Mouse (Mus musculus) limb, embryonic 14.5 days (tissue): ENCODE measurements around the gene Yeats4. TPM values are rescaled to one million over a fixed set of nuclear protein-coding genes. Genes with fewer than 3 reads are reported as not detected.

Source experiments
- ATAC-seq: fragments of 200-750 bp; cut with Nextera tagmentation; 2 replicates; pipeline ENCODE4 v1.8.0; 2017; ENCODE audit warnings: low read depth, moderate number of reproducible peaks, moderate TSS enrichment; ENCODE audit not compliant: low FRiP score
- DNase-seq: peaks from one replicate; pipeline ENCODE4 v3.0.0-alpha.2; 2015; ENCODE audit warnings: low spot score
- H3K27ac ChIP-seq: fragments of 300-500 bp; sonication (generic); replicated peaks from 2 replicates; pipeline ENCODE4 v1.5.1; 2014; ENCODE audit warnings: low read depth, mild to moderate bottlenecking, low read length, moderate library complexity, mixed read lengths
- H3K27me3 ChIP-seq: fragments of 300-500 bp; sonication (generic); 2 replicates; pipeline ENCODE4 v1.6.1; 2014; ENCODE audit warnings: low read length, mixed read lengths; ENCODE audit not compliant: control insufficient read depth, insufficient read depth
- H3K36me3 ChIP-seq: fragments of 300-500 bp; sonication (generic); 2 replicates; pipeline ENCODE4 v1.6.1; 2014; ENCODE audit warnings: mild to moderate bottlenecking, low read length, moderate library complexity, mixed read lengths; ENCODE audit not compliant: control insufficient read depth, insufficient read depth
- H3K4me1 ChIP-seq: fragments of 300-500 bp; sonication (generic); 2 replicates; pipeline ENCODE4 v1.6.1; 2014; ENCODE audit warnings: antibody characterized with exemption, low read length, mixed read lengths; ENCODE audit not compliant: control insufficient read depth, insufficient read depth
- H3K4me2 ChIP-seq: fragments of 300-500 bp; sonication (generic); replicated peaks from 2 replicates; pipeline ENCODE4 v1.6.1; 2014; ENCODE audit warnings: low read depth, mild to moderate bottlenecking, low read length, moderate library complexity; ENCODE audit not compliant: severe bottlenecking
- H3K4me3 ChIP-seq: fragments of 300-500 bp; sonication (generic); replicated peaks from 2 replicates; pipeline ENCODE4 v1.5.1; 2014; ENCODE audit warnings: low read length
- H3K9ac ChIP-seq: fragments of 300-500 bp; sonication (generic); 2 replicates; pipeline ENCODE4 v1.6.1; 2014; ENCODE audit warnings: mild to moderate bottlenecking, low read depth, low read length, moderate library complexity; ENCODE audit not compliant: severe bottlenecking
- H3K9me3 ChIP-seq: fragments of 300-500 bp; sonication (generic); 2 replicates; pipeline ENCODE4 v1.6.1; 2016; ENCODE audit warnings: low read length; ENCODE audit not compliant: control insufficient read depth
- POLR2A ChIP-seq: fragments of 200-500 bp; IDR thresholded peaks from 2 replicates; pipeline ENCODE4 v1.8.0; 2012; ENCODE audit warnings: inconsistent platforms, mild to moderate bottlenecking, moderate library complexity, borderline replicate concordance; ENCODE audit not compliant: insufficient read depth, insufficient read length; ENCODE audit errors: extremely low read depth
- WGBS: fragments of 180-500 bp; shearing (Covaris S2); extraction: QIAGEN DNeasy Blood & Tissue Kit; methylation state at CpG from one replicate; pipeline ENCODE4 v1.1.7; 2014; 5-methylcytosine and 5-hydroxymethylcytosine counted together
- polyA plus RNA-seq, 2 experiments: library from polyadenylated mRNA; depleted of rRNA in 1 of 2; stranded (reverse) in 1 of 2; unstranded in 1 of 2; fragments of >200 nt; fragmentation: Nextera tagmentation in 1 of 2; extraction: Ambion mirVana in 1 of 2; gene quantifications; 2 replicates each; pipeline versions ENCODE4 v1.2.1 to v1.2.3; 2012 to 2014

Yeats4 gene
- polyA plus RNA-seq, 2 experiments = 71.6 to 72.1 TPM

DNA sequence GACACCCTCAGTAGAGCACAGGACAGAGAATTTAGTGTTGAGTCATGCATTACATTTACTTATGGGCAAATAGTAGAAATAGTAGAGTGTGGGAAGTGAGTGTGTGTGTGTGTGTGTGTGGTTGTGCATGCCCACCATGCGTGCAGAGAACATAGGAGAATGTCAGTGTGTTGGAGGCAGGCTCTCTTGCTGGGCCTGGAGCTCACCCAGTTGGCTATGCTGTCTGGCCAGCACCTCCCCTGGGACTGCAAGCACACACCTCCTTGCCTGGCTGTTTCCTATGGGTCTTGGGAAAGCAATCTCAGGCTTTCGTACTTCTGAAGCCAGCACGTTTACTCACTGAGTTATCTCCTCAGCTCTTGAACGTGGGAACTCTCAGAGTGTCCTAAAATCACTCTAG is 10.5 kb upstream of the Yeats4 start:
- H3K27me3 ChIP-seq = no peaks in the 10 kb centered on the region
- H3K4me1 ChIP-seq = peaks cover 4% of the 10 kb centered on the region; the same call in 1 of the 2 replicates
- no peak overlapping the region for H3K27ac ChIP-seq
- no peak overlapping the region for H3K4me3 ChIP-seq
- H3K9me3 ChIP-seq = no peaks in the 10 kb centered on the region
- DNase-seq (no peak), ATAC-seq (no peak)
- H3K4me2 ChIP-seq = no peak overlapping the region
- TF ChIP-seq POLR2A = no peak
- WGBS = 58% methylated on average over 4 of the region's 4 CpGs
- no peak overlapping the region for H3K9ac ChIP-seq
- no peaks in the 10 kb centered on the region for H3K36me3 ChIP-seq

DNA sequence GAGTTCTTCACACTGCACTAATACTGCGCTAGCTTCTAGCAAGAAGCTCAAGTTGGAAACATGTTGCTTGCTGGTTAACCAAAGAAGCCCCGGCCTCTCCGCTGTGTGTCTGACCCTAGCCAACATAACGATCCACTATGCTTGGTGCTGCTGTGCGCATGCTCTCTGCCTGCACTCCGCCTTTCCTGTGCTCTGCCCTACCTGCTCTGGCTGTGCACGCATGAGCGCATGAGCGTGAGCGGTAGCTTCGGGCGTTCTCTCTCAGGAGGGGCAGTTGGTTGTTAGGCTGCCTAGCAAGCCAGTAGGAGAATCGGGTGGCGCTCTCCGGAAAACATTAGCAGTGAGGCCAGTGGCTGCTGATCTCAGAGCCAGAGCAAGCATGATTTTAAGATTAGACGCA is 5.5 kb upstream of the Yeats4 start:
- Histone ChIP-seq H3K4me1 (peaks cover 2% of the 10 kb centered on the region), H3K27ac (no peak overlapping the region), H3K9ac (no peak overlapping the region), H3K4me2 (no peak overlapping the region), H3K4me3 (no peak overlapping the region), H3K27me3 (no peaks in the 10 kb centered on the region), H3K9me3 (no peaks in the 10 kb centered on the region), H3K36me3 (no peaks in the 10 kb centered on the region)
- no peak for ATAC-seq
- 63% methylated on average over 16 of the region's 16 CpGs for WGBS
- no peak for DNase-seq
- TF ChIP-seq POLR2A = no peak

DNA sequence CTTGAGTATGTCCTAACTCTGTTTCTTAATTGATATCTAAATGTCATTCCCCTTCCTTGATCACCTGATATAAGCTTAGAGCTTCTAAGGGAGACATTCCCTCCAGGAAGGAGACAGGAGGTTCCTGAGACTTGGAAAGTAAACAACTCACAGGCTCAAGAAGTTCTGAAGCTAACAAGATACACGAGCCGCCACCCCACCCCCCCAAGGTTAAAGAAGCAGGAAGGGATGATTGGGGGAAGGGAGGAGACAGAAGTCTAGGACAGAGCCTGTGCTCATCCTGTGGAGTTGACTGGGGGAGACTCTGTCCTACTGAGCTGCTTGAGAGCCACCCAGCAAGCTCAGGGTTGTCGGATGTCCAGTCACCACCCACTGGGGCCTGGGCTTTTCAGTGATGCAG is 1.7 kb upstream of the Yeats4 start:
- WGBS = 80% methylated on average over 3 of the region's 3 CpGs
- Histone ChIP-seq H3K9me3 (no peaks in the 10 kb centered on the region), H3K4me2 (no peak overlapping the region), H3K4me3 (no peak overlapping the region), H3K36me3 (peaks cover 20% of the 10 kb centered on the region), H3K27ac (no peak overlapping the region), H3K9ac (no peak overlapping the region), H3K27me3 (no peaks in the 10 kb centered on the region), H3K4me1 (peaks cover 12% of the 10 kb centered on the region)
- TF ChIP-seq POLR2A = no peak
- ATAC-seq = no peak
- DNase-seq = no peak

DNA sequence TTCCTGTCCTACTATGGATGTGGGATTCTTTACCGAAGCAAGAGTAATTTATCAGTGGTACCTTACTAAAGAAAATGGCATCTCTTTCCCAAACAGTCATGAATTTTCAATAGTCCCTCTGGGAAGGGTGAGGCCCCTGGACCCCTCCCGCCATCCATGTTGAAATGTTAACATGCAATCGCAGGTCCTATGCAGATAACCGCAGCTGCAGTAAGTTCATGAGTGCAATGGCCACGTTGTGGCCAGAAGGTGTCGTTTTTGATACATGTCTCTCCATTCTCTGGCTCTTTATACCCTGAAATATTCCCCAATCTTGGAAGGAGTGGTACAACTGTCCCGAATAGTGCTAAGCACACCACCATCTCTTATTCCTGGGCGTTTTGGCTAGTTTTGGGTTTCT is 787 bp upstream of the Yeats4 start:
- WGBS = 62% methylated on average over 8 of the region's 8 CpGs
- no peak for TF ChIP-seq POLR2A

DNA sequence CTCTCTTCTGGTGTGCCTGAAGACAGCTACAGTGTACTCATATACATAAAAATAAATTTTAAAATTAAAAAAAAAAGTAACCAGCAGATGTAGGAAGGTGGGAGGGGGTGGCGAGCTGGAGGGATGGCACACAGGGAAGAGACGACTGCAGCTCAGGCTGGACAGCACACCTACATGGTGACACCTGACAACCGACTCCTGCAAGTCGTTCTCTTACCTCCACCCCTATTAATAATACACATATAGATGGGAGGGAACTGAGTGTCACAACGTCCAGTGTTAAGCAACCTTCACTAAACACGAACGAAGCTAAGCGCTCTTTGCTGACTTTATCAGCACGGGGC is 577 bp downstream of the Yeats4 start:
- DNase-seq (no peak), ATAC-seq (no peak)
- under 1% methylated on average over 9 of the region's 9 CpGs for WGBS
- Histone ChIP-seq H3K9me3 (no peaks in the 10 kb centered on the region), H3K36me3 (peaks cover 38% of the 10 kb centered on the region), H3K9ac (peak overlapping the region; percentile 95), H3K27me3 (no peaks in the 10 kb centered on the region), H3K4me2 (peak overlapping the region; percentile 89), H3K27ac (peak overlapping the region; percentile 93; the same call in 1 of the 2 replicates), H3K4me3 (peak overlapping the region; percentile 84), H3K4me1 (peaks cover 12% of the 10 kb centered on the region)
- TF ChIP-seq POLR2A = no peak

More for the DNA sequence above, 787 bp upstream of the Yeats4 start:
- H3K4me3 ChIP-seq = peak overlapping the region; percentile 84
- ATAC-seq (no peak), DNase-seq (no peak)
- no peak overlapping the region for H3K27ac ChIP-seq
- H3K27me3 ChIP-seq = no peaks in the 10 kb centered on the region
- peaks cover 12% of the 10 kb centered on the region for H3K4me1 ChIP-seq
- H3K36me3 ChIP-seq = peaks cover 29% of the 10 kb centered on the region
- H3K9me3 ChIP-seq = no peaks in the 10 kb centered on the region
- H3K9ac ChIP-seq = no peak overlapping the region
- H3K4me2 ChIP-seq = peak overlapping the region; percentile 89

DNA sequence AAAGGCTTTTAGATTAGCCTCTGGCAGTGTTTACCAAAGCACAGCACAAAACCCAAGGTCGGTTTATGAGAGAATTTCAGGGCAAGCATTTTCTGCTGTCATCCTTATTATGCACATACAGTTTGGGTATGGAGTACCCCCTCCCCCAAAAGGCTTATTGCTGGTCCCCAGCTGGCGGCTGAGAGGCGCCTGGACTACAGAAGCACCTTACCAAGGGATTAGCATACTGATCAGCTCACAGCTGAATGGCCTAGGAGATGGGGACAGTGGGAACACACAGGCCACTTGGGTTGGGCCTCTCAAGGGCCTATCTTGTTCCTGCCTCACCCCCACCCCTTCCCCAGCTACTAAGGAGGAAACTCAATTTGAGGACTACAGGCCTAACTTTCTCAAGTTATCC is 1.5 kb downstream of the Yeats4 start:
- Histone ChIP-seq H3K27ac (no peak overlapping the region), H3K36me3 (peaks cover 46% of the 10 kb centered on the region), H3K27me3 (no peaks in the 10 kb centered on the region), H3K4me3 (no peak overlapping the region), H3K4me1 (peaks cover 12% of the 10 kb centered on the region), H3K9ac (no peak overlapping the region), H3K4me2 (0 out of 2 replicates have a peak overlapping the region, but pooled peaks have one; percentile 89), H3K9me3 (no peaks in the 10 kb centered on the region)
- WGBS = 62% methylated on average over 3 of the region's 3 CpGs
- TF ChIP-seq POLR2A = no peak
- ATAC-seq = no peak
- DNase-seq = no peak
